Mouse (Mus musculus) small intestine, adult 2 months (tissue): ENCODE data around the gene Aldh16a1.

Experiments
- CTCF ChIP-seq: fragments of 200-500 bp; IDR thresholded peaks from 2 replicates; pipeline ENCODE4 v1.5.1; 2012; ENCODE audit warnings: low read depth, mild to moderate bottlenecking, control low read depth, inconsistent platforms, low read length, moderate library complexity, mixed read lengths; ENCODE audit not compliant: insufficient replicate concordance, insufficient read length; ENCODE audit errors: extremely low read depth
- POLR2A ChIP-seq: fragments of 200-500 bp; IDR thresholded peaks from 2 replicates; pipeline ENCODE4 v1.6.1; 2012; ENCODE audit warnings: low read depth, mild to moderate bottlenecking, control low read depth, inconsistent platforms, low read length, moderate library complexity

DNA sequence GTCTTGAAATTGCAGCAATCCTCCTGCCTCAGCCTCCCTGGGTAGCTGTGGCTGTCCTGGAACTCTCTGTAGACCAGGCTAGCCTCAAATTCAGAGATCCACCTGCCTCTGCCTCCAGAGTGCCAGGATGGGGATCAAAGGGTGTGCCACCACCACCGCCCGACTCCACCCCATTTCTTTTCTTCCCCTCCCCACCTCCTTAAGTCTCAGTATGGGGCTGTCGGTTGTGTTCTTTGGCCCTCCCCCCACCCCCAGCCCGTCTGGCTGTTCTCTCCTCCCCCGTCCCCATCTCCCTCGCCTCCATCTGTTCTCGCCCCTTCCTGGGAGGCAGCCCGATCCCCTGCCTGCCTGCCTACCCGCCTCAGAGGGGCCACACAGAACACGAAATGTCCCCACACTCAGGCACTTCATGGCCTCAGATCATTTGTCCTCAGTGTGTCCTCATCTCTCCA, 12.6 kb upstream of the Aldh16a1 start:
- no peak for TF ChIP-seq CTCF
- TF ChIP-seq POLR2A = no peak
